Mouse (Mus musculus): ENCODE measurements at regions not wholly inside any gene's neighbourhood (a gene's known extent, or its start where the extent isn't known, plus 50 kb on each side); places are given as distances from the start of the nearest gene placed in this dataset.

DNA sequence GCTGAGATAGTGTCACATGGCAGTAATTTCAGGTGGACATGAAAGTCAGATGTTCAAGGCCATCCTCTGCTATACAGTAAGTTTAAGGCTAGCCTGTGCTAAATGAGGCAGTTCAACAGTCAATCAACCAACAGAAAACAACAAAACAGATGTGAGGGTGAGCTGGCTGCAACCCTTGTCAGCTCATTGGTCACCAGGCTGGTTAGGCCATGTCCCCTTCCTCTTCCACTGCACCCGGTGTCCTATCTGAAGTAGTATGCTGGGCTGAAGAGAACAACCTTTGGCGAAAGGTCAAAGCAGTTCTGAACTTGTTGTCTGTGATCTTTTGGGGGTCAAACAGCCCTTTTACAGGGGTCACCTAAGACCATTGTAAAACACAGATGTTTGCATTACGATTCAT is 78.2 kb upstream of the Fam174b start:
- TF ChIP-seq CTCF (IDR thresholded peaks at IDR 0.05; ENCODE audit: low read depth) (no peak), EP300 (IDR thresholded peaks at IDR 0.05; ENCODE audit: low read depth) (no peak)

Measured in heart, postnatal 0 days (tissue).